Mouse (Mus musculus) C2C12 (cell line): ENCODE data around the gene Mob1b.

Source experiments
- CEBPB ChIP-seq: IDR thresholded peaks from one replicate; pipeline ENCODE4 v1.6.1; 2011; ENCODE audit warnings: low read depth, mild to moderate bottlenecking, control low read depth, moderate library complexity
- CTCF ChIP-seq: IDR thresholded peaks from one replicate; pipeline ENCODE4 v1.5.1; 2011; ENCODE audit not compliant: control insufficient read depth, insufficient read depth, insufficient read length
- FOSL1 ChIP-seq: IDR thresholded peaks from one replicate; pipeline ENCODE4 v1.8.0; 2011; ENCODE audit warnings: mild to moderate bottlenecking, low read length; ENCODE audit not compliant: poor library complexity, insufficient read depth, severe bottlenecking
- MAX ChIP-seq: IDR thresholded peaks from one replicate; pipeline ENCODE4 v1.6.1; 2011; ENCODE audit warnings: mild to moderate bottlenecking, control low read depth
- MYOD1 ChIP-seq: IDR thresholded peaks from one replicate; pipeline ENCODE4 v1.6.1; 2011; ENCODE audit warnings: low read depth; ENCODE audit not compliant: control insufficient read depth, insufficient read length
- MYOG ChIP-seq: IDR thresholded peaks from one replicate; pipeline ENCODE4 v1.6.1; 2011; ENCODE audit not compliant: control insufficient read depth, insufficient read length; ENCODE audit errors: extremely low read depth
- USF1 ChIP-seq: IDR thresholded peaks from one replicate; pipeline ENCODE4 v1.6.1; 2011; ENCODE audit warnings: low read depth, mild to moderate bottlenecking, control low read depth, moderate library complexity

GRCm38 (mm10) chr5:88762611-88763010 lies 42.0 kb downstream of the Mob1b start:
- no peak for TF ChIP-seq CTCF
- no peak for TF ChIP-seq USF1
- no peak for TF ChIP-seq MAX
- no peak for TF ChIP-seq CEBPB
- no peak for TF ChIP-seq MYOD1
- no peak for TF ChIP-seq MYOG
- no peak for TF ChIP-seq FOSL1
